Mouse (Mus musculus) ES-Bruce4 (cell line): Measurements from ENCODE around the gene Slc25a41.

Source experiments
- CTCF ChIP-seq: IDR thresholded peaks from one replicate; pipeline ENCODE4 v1.8.1; 2011; ENCODE audit warnings: low read depth, low read length
- POLR2A ChIP-seq: IDR thresholded peaks from one replicate; pipeline ENCODE4 v1.8.1; 2011; ENCODE audit warnings: low read length; ENCODE audit not compliant: insufficient read depth

DNA sequence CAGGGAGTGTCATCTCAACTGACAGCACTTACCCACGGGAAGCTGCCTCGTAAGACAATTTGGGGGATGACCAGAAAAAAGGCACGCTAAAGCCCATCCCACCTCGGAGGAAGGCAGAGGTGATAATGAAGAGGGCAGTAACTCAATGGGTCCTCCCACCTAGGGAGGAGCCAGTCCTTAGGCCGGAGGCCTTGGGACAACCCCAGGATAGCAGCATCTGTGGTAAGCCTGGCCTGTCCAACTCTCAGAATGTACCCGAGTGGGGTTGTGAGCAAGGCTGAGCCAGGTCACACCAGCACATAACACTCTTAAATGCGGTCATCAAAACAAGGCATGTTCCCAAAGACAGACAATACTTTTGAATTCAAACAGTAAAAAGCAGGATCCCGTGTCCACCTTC is 11.8 kb downstream of the Slc25a41 start:
- TF ChIP-seq CTCF (no peak), POLR2A (no peak)
